Mouse (Mus musculus) liver, embryonic 14.5 days (tissue): ENCODE results near the gene Tekt4.

Experiments
- CTCF ChIP-seq: IDR thresholded peaks from 2 replicates; pipeline ENCODE4 v1.5.1; 2016; ENCODE audit warnings: antibody characterized with exemption, low read depth, control low read depth
- EP300 ChIP-seq: IDR thresholded peaks from 2 replicates; pipeline ENCODE4 v1.6.1; 2016; ENCODE audit warnings: antibody characterized with exemption, low read depth

DNA sequence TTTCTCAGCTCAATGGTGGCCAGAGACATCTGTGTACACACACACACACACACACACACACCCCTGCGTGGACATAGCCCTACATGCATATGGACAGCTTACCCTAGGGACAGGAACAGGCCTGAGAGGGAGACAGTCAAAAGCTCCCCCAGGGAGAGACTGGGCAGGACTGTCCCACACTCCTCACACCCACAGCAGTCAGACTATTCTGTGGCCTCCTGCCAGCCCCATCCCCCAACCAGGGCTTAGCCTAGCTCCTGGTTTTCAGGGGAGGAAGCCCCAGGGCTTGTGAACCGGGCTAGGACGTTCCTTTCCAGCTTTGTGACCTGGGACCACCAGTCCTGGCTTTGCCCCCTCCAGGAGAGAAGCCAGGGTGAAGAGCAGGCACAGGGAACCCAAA is 38.2 kb upstream of the Tekt4 start:
- TF ChIP-seq CTCF (no peak), EP300 (no peak)
